Mouse (Mus musculus) liver, embryonic 14 days (tissue): ENCODE results near the gene Thbs4. TPM values are rescaled to one million over a fixed set of nuclear protein-coding genes. Genes with fewer than 3 reads are reported as not detected.

ENCODE experiments used
- polyA plus RNA-seq: library from polyadenylated mRNA; depleted of rRNA; stranded (reverse); fragments of >200 nt; gene quantifications from 2 replicates; pipeline ENCODE4 v1.2.3, GENCODE M21; 2012; rRNA removed

Thbs4 gene
- 0.03 and 0.33 TPM in 2 replicates for polyA plus RNA-seq

DNA sequence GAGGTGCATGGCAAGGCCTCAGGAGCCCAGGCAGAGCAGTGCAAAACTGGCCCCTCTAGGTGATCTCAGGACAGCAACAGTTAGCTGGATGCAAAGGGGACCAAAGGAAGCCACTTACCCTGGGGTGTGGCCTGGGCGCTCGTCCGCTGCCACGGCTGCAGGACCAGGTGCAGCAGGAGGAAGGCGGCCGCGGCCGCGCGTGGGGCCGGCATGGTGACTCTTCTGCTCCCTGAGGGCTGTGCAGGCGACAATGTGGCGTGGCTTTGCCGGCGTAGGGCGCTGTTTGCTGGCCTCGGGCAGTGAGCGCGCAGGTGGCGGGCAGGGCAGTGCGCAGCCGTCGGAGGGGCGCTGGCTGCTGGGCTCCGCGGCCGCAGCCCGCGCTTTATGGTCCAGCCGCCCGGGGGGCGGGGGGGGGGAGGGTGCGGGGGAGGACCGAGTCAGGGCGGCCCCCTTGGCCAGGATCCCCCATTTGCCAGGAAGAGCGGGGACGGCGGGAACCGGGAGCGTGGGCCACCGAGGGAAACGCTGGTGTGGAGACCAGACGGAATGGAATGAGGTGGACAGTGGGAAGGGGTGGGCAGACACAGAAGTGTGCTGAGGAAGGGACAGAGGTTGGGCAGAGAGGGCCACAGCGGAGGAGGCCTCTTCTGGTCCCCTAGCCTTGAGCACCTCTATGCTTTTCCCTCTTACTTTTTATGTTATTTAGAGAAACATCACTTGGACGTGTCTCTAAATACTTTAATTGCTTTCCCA lies at the start of gene Thbs4:
Gene Thbs4, minus strand, starts transcription at position 357 of the 753 bp plus-strand sequence.

Other genes with a start within 250 kb of the Thbs4 start
- gene Spz1, start 218.6 kb downstream of the Thbs4 start, polyA plus RNA-seq: not detected in 2 replicates
- 17.3 and 20.3 TPM in 2 replicates for gene Serinc5, start 183.7 kb downstream of the Thbs4 start, polyA plus RNA-seq
- gene Mtx3, start 49.9 kb upstream of the Thbs4 start, polyA plus RNA-seq: 3.7 and 4.4 TPM in 2 replicates